Mouse (Mus musculus) liver, adult 2 months (tissue): Measurements from ENCODE around the gene Mrgprg. TPM values are rescaled to one million over a fixed set of nuclear protein-coding genes. Genes with fewer than 3 reads are reported as not detected.
A peak's percentile ranks its signal among the peaks of the same experiment; 100 is the strongest.

Source experiments
- DNase-seq: peaks from one replicate; pipeline ENCODE4 v3.0.0-alpha.2; 2011; ENCODE audit warnings: low read depth, low spot score; ENCODE audit errors: extremely low read depth
- H3K27ac ChIP-seq: fragments of 200-500 bp; replicated peaks from 2 replicates; pipeline ENCODE4 v1.5.1; 2012; ENCODE audit warnings: low read depth, mild to moderate bottlenecking, control low read depth, inconsistent platforms, low read length; ENCODE audit not compliant: insufficient read depth
- H3K27me3 ChIP-seq: fragments of 200-500 bp; 2 replicates; pipeline ENCODE4 v1.6.1; 2012; ENCODE audit warnings: mild to moderate bottlenecking, moderate library complexity, low read length, inconsistent platforms; ENCODE audit not compliant: control insufficient read depth, insufficient read depth
- H3K36me3 ChIP-seq: fragments of 200-500 bp; 2 replicates; pipeline ENCODE4 v1.6.1; 2012; ENCODE audit warnings: low read length, inconsistent platforms; ENCODE audit not compliant: control insufficient read depth, insufficient read depth
- H3K4me1 ChIP-seq: fragments of 200-500 bp; 2 replicates; pipeline ENCODE4 v1.6.1; 2011; ENCODE audit warnings: low read length; ENCODE audit not compliant: control insufficient read depth, insufficient read depth
- H3K4me3 ChIP-seq: fragments of 200-500 bp; 2 replicates; pipeline ENCODE4 v1.5.1; 2011; ENCODE audit warnings: low read depth, mild to moderate bottlenecking, control low read depth, low read length, moderate library complexity; ENCODE audit not compliant: insufficient read depth
- H3K79me2 ChIP-seq: fragments of 200-500 bp; 2 replicates; pipeline ENCODE4 v1.6.1; 2012; ENCODE audit warnings: inconsistent platforms, mild to moderate bottlenecking, low read length, moderate library complexity; ENCODE audit not compliant: control insufficient read depth, insufficient read depth
- H3K9ac ChIP-seq: fragments of 200-500 bp; 2 replicates; pipeline ENCODE4 v1.6.1; 2012; ENCODE audit warnings: low read depth, mild to moderate bottlenecking, control low read depth, inconsistent platforms, low read length
- CTCF ChIP-seq: fragments of 200-500 bp; IDR thresholded peaks from 2 replicates; pipeline ENCODE4 v1.5.1; 2011; ENCODE audit warnings: low read depth, low read length, control low read depth
- POLR2A ChIP-seq: fragments of 200-500 bp; IDR thresholded peaks from 2 replicates; pipeline ENCODE4 v1.6.1; 2011; ENCODE audit warnings: low read length, control low read depth; ENCODE audit not compliant: insufficient read depth; ENCODE audit errors: extremely low read depth
- WGBS: fragments of 180-500 bp; shearing (Covaris S2); methylation state at CpG from one replicate; pipeline ENCODE4 v1.1.7; 2018; 5-methylcytosine and 5-hydroxymethylcytosine counted together
- polyA plus RNA-seq: library from polyadenylated mRNA; depleted of rRNA; stranded (reverse); fragments of >200 nt; gene quantifications from 2 replicates; pipeline ENCODE4 v1.2.3, GENCODE M21; 2012
- total RNA-seq: library from RNA; depleted of rRNA; stranded (reverse); fragments of >200 nt; gene quantifications from 2 replicates; pipeline ENCODE4 v1.2.3, GENCODE M21; 2014

Mrgprg gene
- total and polyA plus RNA-seq, 2 experiments: not detected

- Histone ChIP-seq H3K79me2 (no peaks in the 10 kb centered on the region), H3K4me1 (peaks cover 41% of the 10 kb centered on the region), H3K27me3 (no peaks in the 10 kb centered on the region), H3K9ac (no peak overlapping the region), H3K36me3 (no peaks in the 10 kb centered on the region), H3K4me3 (no peak overlapping the region), H3K27ac (no peak overlapping the region)
- 68% methylated on average over 3 of the region's 3 CpGs for whole genome bisulfite sequencing
- no peak for DNase-seq
- TF ChIP-seq CTCF: no peak
- no peak for TF ChIP-seq POLR2A
Measured at GRCm38 (mm10) chr7:143752606-143753005, 14.2 kb downstream of the Mrgprg start.

- TF ChIP-seq POLR2A (no peak), CTCF (peak; percentile 30; the same call in 1 of the 2 replicates)
- peak; percentile 95 for DNase-seq
Measured at GRCm38 (mm10) chr7:143752056-143752455, 14.7 kb downstream of the Mrgprg start.

GRCm38 (mm10) chr7:143751380-143751779, 15.4 kb downstream of the Mrgprg start:
- peak; percentile 96 for DNase-seq
- Histone ChIP-seq H3K36me3 (no peaks in the 10 kb centered on the region), H3K79me2 (no peaks in the 10 kb centered on the region), H3K9ac (no peak overlapping the region), H3K27ac (no peak overlapping the region), H3K27me3 (no peaks in the 10 kb centered on the region), H3K4me3 (no peak overlapping the region), H3K4me1 (peaks cover 38% of the 10 kb centered on the region)
- 15% methylated on average over 1 of the region's 1 CpGs for WGBS
- TF ChIP-seq CTCF (no peak), POLR2A (no peak)

More at GRCm38 (mm10) chr7:143752056-143752455, 14.7 kb downstream of the Mrgprg start:
- WGBS: 16% methylated on average over 4 of the region's 4 CpGs
- Histone ChIP-seq H3K4me3 (no peak overlapping the region), H3K36me3 (no peaks in the 10 kb centered on the region), H3K27me3 (no peaks in the 10 kb centered on the region), H3K27ac (no peak overlapping the region), H3K79me2 (no peaks in the 10 kb centered on the region), H3K4me1 (peaks cover 39% of the 10 kb centered on the region), H3K9ac (no peak overlapping the region)

- WGBS: 78% methylated on average over 3 of the region's 3 CpGs
- no peak overlapping the region for H3K27ac ChIP-seq
- no peaks in the 10 kb centered on the region for H3K79me2 ChIP-seq
- no peak overlapping the region for H3K4me3 ChIP-seq
- no peak for TF ChIP-seq POLR2A
- no peak for TF ChIP-seq CTCF
- H3K36me3 ChIP-seq: no peaks in the 10 kb centered on the region
- no peaks in the 10 kb centered on the region for H3K27me3 ChIP-seq
- no peak for DNase-seq
- H3K9ac ChIP-seq: no peak overlapping the region
- H3K4me1 ChIP-seq: peaks cover 22% of the 10 kb centered on the region
Measured at GRCm38 (mm10) chr7:143749045-143749444, 17.7 kb downstream of the Mrgprg start.

GRCm38 (mm10) chr7:143748041-143748868, 18.5 kb downstream of the Mrgprg start:
- 3% methylated on average over 16 of the region's 16 CpGs for WGBS
- TF ChIP-seq POLR2A: no peak
- peak; percentile 94 for TF ChIP-seq CTCF

GRCm38 (mm10) chr7:143740653-143741052, 26.1 kb downstream of the Mrgprg start:
- Histone ChIP-seq H3K36me3 (no peaks in the 10 kb centered on the region), H3K79me2 (no peaks in the 10 kb centered on the region), H3K4me3 (peak overlapping the region; percentile 59; the same call in 1 of the 2 replicates), H3K27ac (no peak overlapping the region), H3K4me1 (no peaks in the 10 kb centered on the region), H3K9ac (no peak overlapping the region), H3K27me3 (no peaks in the 10 kb centered on the region)
- 34% methylated on average over 2 of the region's 2 CpGs for WGBS
- TF ChIP-seq CTCF (no peak), POLR2A (no peak)
- DNase-seq: no peak

More at GRCm38 (mm10) chr7:143748041-143748868, 18.5 kb downstream of the Mrgprg start:
- Histone ChIP-seq H3K4me1 (peaks cover 22% of the 10 kb centered on the region), H3K9ac (no peak overlapping the region), H3K79me2 (no peaks in the 10 kb centered on the region), H3K36me3 (no peaks in the 10 kb centered on the region), H3K27ac (no peak overlapping the region), H3K4me3 (no peak overlapping the region), H3K27me3 (no peaks in the 10 kb centered on the region)
- peak; percentile 95 for DNase-seq
